Mouse (Mus musculus) lung, adult 2 months (tissue): ENCODE measurements around the gene Aasdh.

Source experiments
- CTCF ChIP-seq: fragments of 200-500 bp; IDR thresholded peaks from 2 replicates; pipeline ENCODE4 v1.5.1; 2011; ENCODE audit warnings: mild to moderate bottlenecking, low read length, control low read depth; ENCODE audit not compliant: insufficient read depth
- POLR2A ChIP-seq: fragments of 200-500 bp; IDR thresholded peaks from 2 replicates; pipeline ENCODE4 v1.6.1; 2011; ENCODE audit warnings: low read depth, mild to moderate bottlenecking, control low read depth, low read length, borderline replicate concordance; ENCODE audit errors: extremely low read depth

DNA sequence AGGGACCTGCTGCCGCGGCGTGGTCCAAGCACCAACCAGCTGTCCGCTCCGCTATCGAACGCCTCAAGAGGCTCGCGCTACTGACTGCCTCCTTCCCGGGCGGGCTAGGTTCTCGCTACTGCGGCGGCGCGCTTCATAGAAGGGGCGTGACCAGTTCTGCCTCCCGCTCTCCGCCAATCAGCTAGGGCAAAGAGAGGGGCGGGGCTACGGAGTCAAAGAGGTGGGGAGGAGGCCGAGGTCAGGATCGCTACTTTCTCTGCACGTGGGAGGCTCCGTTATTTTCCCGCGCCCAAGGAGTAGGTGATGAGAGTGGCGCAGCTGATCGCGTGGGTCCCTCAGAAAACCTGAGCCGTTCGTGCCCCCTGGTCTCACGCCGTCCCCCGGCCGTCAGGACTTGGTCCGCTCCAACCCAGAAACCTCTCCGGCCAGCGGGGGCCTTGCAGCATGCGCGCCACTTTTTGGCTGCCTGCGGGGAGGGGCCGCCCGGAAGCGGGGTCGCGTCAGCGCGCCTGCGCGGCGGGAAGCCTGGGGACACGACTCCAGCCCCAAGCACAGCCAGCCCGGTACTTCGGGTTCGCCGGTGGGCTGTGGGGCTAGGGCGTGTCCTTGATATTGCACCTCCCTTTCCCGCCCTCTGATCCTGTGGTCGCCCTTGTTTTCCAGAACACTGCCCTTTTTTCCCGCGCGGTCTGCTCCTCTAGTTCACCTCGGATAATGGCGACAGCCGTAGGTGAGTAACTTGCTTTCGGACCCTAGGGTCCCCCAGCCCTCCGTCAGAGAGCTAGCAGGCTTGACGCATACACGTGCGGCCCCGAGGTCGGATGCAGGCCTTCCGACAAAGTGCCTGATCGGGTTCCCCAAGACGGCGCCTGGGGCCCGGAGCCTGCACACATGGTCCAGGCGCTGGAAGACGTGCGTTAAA lies 46.1 kb upstream of the Aasdh start, which contains the start of the genes Paics and Ppat:
- TF ChIP-seq CTCF (no peak), POLR2A (peak; percentile 83; the same call in 1 of the 2 replicates)
